Mouse (Mus musculus): ENCODE results near the gene Fubp3. TPM values are rescaled to one million over a fixed set of nuclear protein-coding genes. Genes with fewer than 3 reads are reported as not detected.

Fubp3 gene
- polyA plus RNA-seq, 1 experiment = 20.1 TPM

GRCm38 (mm10) chr2:31613781-31614180 lies 41.3 kb downstream of the Fubp3 start:
- 86% methylated on average over 7 of the region's 7 CpGs for WGBS

GRCm38 (mm10) chr2:31618484-31619161 lies 46.2 kb downstream of the Fubp3 start:
- 74% methylated on average over 14 of the region's 14 CpGs for WGBS

More at GRCm38 (mm10) chr2:31613781-31614180, 41.3 kb downstream of the Fubp3 start:
- DNase-seq (ENCODE audit: low read depth, low spot score) = no peak

GRCm38 (mm10) chr2:31619208-31619607 lies 46.8 kb downstream of the Fubp3 start:
- WGBS = 89% methylated on average over 6 of the region's 6 CpGs
- no peak for DNase-seq (ENCODE audit: low read depth, low spot score)

More at GRCm38 (mm10) chr2:31618484-31619161, 46.2 kb downstream of the Fubp3 start:
- DNase-seq (ENCODE audit: low read depth, low spot score) = no peak

- DNase-seq (ENCODE audit: low read depth, low spot score) = no peak
- 50% methylated on average over 3 of the region's 3 CpGs for WGBS
These were observed 61.1 kb downstream of the Fubp3 start for GRCm38 (mm10) chr2:31633531-31633930.

- 3% methylated on average over 51 of the region's 52 CpGs for WGBS
- DNase-seq (ENCODE audit: low read depth, low spot score) = no peak
These were observed 63.1 kb downstream of the Fubp3 start for GRCm38 (mm10) chr2:31635281-31636137.

- 3% methylated on average over 48 of the region's 48 CpGs for WGBS
- DNase-seq (ENCODE audit: low read depth, low spot score) = no peak
These were observed 63.8 kb downstream of the Fubp3 start for GRCm38 (mm10) chr2:31636138-31636741.

GRCm38 (mm10) chr2:31636742-31637141 lies 64.3 kb downstream of the Fubp3 start:
- DNase-seq (ENCODE audit: low read depth, low spot score) = no peak
- WGBS = 3% methylated on average over 35 of the region's 35 CpGs

GRCm38 (mm10) chr2:31637311-31637710 lies 64.9 kb downstream of the Fubp3 start:
- 3% methylated on average over 12 of the region's 12 CpGs for WGBS
- no peak for DNase-seq (ENCODE audit: low read depth, low spot score)

GRCm38 (mm10) chr2:31637807-31638206 lies 65.4 kb downstream of the Fubp3 start:
- WGBS = 3% methylated on average over 22 of the region's 22 CpGs
- DNase-seq (ENCODE audit: low read depth, low spot score) = no peak

GRCm38 (mm10) chr2:31638581-31639465 lies 66.4 kb downstream of the Fubp3 start:
- 5% methylated on average over 34 of the region's 34 CpGs for whole genome bisulfite sequencing
- DNase-seq (ENCODE audit: low read depth, low spot score) = no peak

- no peak for DNase-seq (ENCODE audit: low read depth, low spot score)
- 5% methylated on average over 13 of the region's 13 CpGs for WGBS
These were observed 67.0 kb downstream of the Fubp3 start for GRCm38 (mm10) chr2:31639466-31639760.

- WGBS = 6% methylated on average over 41 of the region's 41 CpGs
- no peak for DNase-seq (ENCODE audit: low read depth, low spot score)
These were observed 67.6 kb downstream of the Fubp3 start, which contains the start of gene Prdm12 for GRCm38 (mm10) chr2:31639901-31640608. Gene Prdm12, plus strand, starts transcription at chr2:31640037.

GRCm38 (mm10) chr2:31640609-31641507 lies 68.4 kb downstream of the Fubp3 start:
- no peak for DNase-seq (ENCODE audit: low read depth, low spot score)
- WGBS = 2% methylated on average over 48 of the region's 48 CpGs

- 3% methylated on average over 11 of the region's 11 CpGs for WGBS
- DNase-seq (ENCODE audit: low read depth, low spot score) = no peak
These were observed 69.0 kb downstream of the Fubp3 start for GRCm38 (mm10) chr2:31641508-31641830.

GRCm38 (mm10) chr2:31641929-31642328 lies 69.5 kb downstream of the Fubp3 start:
- 6% methylated on average over 18 of the region's 18 CpGs for WGBS
- DNase-seq (ENCODE audit: low read depth, low spot score) = no peak

GRCm38 (mm10) chr2:31653971-31654853 lies 81.8 kb downstream of the Fubp3 start:
- WGBS = under 1% methylated on average over 106 of the region's 109 CpGs
- no peak for DNase-seq (ENCODE audit: low read depth, low spot score)

- 6% methylated on average over 22 of the region's 22 CpGs for WGBS
- DNase-seq (ENCODE audit: low read depth, low spot score) = no peak
These were observed 82.6 kb downstream of the Fubp3 start for GRCm38 (mm10) chr2:31654854-31655559.

All from large intestine, adult 2 months (tissue).